Mouse (Mus musculus): Measurements from ENCODE around the gene Fkbpl.
A peak's percentile ranks its signal among the peaks of the same experiment; 100 is the strongest.

Gene Fkbpl

DNA sequence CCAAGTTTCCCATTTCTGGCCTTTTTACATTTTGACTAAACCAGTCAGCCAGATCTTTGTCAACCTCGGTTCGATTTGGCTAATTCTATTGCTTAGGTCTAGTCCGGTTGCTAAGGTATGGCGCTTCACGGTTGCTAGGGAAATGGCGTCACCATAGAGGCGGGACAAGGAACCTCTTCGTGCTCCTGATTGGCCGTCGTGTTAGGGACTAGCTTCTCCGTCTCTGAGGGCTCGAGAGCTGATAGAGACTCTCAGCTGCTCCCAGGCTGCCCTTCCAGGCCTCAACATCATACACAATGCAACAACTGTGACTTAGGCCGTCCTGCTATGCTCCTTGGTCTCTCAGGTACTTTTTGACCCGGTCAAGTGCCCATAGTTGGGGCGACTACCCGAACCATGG, at the start of gene Fkbpl:
Fkbpl (plus strand) TSS at position 157 of the 400 bp plus-strand sequence.
- DNase-seq = peak; percentile 92

DNA sequence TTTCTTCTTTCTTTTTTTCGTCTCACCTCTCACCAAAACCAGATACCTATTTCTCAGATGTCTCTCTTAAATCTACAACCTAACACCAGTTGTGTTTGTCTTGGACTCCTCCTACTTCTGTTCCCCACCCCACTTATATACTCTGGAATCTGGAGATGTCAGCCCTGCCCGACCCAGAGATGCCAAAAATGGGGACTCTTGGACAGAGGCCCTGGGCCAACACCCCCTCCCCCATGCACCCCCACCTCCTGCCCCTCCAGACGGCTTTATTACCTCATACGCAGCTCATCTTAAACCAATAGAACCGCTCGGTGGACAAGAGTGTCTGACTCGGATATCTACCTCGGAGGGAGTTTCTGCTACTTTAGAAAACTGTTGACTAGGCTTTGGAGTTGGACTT, 48.5 kb upstream of the Fkbpl start:
- DNase-seq = no peak

DNA sequence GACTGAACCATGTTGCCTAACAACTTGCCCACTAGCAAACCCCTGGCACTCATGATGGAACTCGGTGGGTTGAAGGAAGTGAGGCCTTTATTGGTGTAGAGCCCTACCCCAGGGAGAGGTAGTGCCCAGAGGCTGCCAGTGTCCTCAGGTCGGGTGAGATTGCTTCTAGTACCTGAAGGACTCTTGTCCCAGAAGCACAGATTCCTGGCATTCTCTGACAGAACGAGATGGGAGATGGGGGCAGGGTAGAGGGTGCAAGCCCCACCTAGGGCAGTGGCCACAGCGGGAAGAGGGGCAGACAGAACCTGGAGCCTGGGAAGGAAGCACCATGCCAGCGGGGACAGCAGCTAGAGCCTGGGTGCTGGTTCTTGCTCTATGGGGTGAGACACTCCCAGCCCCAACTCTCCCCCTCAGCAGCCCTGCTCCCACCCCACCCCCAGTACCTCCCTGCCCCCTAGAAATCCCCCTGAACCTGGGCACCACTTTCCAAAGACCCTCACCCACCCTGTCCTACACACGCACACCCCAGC, 46.9 kb upstream of the Fkbpl start, which contains the start of gene Ager:
Ager (plus strand) TSS at position 297 of the 530 bp plus-strand sequence.
- DNase-seq = peak; percentile 5

DNA sequence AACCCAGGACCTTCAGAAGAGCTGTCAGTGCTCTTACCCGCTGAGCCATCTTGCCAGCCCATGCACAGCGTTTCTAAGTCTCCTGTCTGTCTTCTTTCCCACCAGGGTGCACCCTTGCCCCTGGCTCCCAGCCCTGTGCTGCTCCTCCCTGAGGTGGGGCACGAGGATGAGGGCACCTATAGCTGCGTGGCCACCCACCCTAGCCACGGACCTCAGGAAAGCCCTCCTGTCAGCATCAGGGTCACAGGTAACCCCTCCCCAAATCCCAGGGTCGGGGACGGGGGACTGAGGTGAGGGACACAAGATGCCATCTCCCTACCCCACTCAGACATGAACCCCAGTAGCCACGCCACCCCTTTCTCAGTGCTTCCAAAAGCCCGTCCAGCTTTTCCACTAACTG, 44.7 kb upstream of the Fkbpl start:
- DNase-seq = peak; percentile 5

DNA sequence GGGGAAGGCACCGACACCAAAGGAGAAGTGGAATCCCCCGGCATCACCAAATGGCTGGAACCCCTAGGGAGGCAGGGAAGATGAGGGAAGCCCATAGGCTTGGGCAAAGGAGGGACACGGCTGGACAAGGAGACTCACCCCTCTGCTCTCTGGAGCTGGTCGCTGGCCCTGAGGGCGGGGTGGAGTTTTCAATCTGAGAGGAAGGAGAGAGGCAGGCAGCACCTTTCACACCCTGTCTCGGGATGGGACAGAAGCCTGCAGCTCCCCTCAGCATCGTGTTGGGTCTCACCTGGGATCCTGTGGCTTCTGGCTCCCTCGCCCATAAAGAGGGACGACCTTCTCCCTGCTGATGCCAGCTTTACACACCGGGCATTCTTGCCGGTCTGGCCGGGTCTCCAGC, 42.8 kb upstream of the Fkbpl start:
- DNase-seq = no peak

DNA sequence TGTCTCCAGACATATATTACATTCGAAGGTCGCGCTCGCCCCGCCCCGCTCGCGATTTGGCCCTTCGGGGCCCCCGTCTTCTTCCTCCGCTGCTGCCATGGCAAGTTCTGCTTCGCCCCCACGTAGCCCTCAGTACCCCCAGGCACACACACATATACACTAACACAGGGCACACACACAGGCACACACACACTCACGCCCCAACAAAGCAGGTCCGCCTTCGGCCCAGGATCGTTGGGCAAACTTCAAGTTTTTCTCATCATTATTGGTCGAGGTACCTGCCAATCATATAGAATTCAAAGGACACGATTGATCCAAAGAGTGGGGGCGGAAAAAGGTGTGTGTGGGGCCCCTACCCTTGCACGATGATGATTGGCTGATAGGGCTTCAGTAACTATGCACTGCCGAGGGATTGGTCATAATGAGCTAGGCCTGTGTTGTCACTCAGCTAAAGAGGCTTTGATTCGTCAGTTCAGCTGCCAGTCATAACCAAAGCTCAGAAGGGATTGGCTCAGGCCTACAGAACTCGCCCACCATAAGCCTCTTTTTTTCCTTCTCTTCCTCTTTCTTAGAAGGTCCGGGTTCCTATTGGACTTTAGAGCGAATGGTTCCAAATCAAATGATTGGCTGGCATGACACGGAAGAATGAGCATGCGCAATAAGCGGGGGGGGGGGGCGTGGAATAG, 41.0 kb upstream of the Fkbpl start, which contains the start of gene Rnf5:
Rnf5 (minus strand) TSS at position 316 of the 686 bp plus-strand sequence.
- DNase-seq = peak; percentile 99

DNA sequence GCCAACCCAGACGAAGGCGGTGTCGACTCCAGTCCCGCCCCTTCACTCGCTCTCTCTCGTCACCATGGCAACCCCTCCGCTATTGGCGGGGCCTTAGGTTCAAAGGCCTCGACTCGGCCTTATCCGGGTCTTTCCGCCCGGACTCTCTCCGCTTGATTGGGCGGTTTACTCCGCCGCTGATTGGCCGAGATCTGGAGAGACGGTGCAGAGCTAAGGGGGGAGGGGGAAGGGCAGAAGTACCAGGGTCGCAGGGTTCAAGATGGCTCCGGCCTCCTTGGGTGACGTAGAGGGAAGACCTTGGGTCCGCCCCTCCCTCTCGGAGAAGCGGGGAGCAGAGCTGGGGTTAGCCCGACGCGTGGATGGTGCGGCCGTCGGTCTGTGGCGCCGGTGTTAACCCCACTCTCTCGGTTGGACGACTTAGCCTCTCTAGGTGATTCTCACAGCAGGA, 40.5 kb upstream of the Fkbpl start, which contains the start of gene Agpat1:
Agpat1 (plus strand) TSS at position 202 of the 448 bp plus-strand sequence.
- peak; percentile 98 for DNase-seq

DNA sequence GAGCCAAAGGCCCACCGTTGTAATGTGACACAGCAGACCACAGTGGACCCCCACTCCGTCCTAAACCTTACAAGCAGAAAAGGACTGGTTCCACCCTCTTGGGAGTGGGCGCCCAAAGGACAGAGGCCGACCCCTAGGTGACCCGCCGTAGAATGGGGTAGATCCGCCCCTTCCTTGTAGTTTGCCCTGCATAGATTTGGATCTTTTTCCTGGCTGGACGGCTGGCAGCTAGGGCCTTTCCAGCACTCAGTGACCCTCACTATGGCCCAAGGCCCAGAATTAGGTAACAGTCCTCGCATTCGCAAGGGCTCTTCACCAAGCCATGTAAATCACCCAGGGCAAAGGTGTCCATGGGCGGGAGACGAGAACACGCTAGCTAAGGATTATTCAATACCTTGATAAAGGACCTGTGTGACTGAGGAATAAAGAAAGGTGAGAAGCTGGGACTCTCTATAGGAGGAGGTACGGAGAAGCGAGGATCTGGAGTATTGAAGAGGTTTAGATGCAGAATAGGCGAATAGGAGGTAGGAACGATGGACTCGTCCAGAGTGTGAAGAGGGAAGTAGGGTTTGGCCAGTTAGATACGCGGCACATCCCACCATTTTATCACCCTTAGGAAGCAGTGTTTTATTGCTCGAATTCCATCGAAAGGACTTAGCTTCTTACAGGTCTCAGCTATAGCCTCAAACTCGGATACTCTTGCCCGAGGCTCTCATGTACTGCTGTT, 39.9 kb upstream of the Fkbpl start:
- DNase-seq = no peak

DNA sequence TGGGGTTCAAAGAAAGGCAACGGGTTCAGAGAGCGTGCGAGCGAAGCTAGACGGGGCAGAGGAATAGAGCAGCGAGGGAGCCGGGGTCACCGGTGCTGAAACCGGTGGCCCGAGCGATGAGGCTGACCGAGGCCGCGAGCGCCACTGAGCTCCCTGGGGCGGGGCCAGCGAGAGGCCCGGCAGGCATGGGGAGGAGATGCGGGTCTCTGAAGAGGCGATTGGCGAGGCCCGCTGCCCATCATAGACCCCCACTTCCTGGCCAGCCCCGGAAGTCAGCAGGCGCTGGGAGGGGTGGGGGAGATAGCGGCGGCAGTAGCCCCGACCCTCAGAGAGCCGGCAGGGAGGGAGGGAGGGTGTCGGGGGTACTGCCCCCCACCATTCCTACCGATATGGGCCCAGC, 39.0 kb upstream of the Fkbpl start:
- peak; percentile 99 for DNase-seq

DNA sequence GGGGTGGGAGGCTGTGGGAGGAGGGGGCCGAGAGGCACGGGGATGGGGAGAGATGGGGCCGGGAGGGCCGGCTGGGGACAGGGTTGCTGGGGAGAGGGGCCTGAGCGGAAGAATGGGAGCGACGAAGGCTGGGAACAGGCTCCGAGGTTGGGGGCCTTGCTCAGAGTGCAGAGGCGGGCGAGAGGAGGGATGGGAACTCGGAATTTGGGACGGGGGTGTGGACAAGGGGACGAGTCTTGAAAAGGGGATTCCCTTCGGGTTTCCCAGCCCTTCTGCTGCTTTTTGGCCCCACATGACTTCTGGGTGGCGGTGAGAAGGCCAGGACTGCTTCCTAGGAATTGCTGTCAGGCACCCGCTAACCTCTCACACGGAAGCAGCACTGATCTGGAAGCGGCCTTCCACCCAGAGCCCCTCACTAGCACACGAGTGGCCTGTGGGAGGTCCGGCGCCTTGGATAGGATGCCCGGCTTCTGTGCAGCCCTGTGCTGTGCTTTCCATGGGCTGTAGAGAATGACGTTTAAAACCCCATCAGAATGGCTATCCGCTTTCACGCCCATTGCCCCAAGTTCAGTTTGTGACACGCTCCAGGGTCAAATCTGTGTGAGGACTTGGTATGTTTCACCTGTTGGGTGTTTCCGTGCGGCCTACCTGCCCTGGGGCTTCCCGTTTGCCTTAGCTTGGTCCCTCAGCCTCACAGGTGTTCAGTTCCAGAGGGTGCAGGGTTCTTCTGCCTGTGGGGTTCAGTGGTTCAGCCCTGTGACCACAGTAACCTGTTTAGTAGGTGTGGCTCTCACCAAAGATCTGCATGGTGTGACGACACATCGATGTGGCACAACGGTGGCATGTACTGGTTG, 38.2 kb upstream of the Fkbpl start:
- DNase-seq = peak; percentile 43

DNA sequence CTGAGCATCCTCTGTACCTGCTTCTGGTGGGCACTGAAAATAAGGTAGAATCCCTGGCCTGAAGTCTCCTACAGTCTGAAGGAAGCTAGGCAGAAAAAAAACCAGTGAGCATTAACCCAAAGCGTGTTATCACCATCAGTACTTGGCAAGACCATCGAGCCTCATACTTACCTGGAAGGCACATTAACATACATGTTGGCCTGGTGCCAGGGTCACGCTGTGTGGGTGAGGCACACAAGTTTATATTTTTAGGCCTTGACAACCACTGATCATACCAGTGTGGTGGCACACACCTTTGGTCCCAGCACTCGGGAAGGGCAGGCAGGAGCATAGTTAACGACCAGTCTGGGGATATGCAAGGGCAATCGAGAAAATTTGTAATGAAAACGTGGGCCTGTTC, 36.6 kb upstream of the Fkbpl start:
- DNase-seq = no peak

DNA sequence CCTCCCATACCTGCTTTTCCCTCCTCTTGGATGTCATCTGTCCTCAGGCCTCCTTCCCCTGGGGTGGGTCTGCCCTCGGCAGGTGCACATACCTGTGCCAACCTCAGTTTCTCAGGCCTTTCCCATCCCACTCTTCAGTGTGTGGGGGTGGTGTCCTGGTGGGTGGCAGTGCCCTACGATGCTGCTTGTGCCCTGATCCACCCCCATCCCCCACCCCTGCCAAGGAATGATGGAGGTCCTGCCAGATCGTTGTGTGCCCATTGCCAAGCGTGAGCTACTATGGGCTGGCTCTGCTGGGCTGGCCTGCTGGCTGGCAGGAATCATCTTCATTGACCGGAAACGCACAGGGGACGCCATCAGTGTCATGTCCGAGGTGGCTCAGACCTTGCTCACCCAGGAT, 33.5 kb upstream of the Fkbpl start:
- DNase-seq = no peak

DNA sequence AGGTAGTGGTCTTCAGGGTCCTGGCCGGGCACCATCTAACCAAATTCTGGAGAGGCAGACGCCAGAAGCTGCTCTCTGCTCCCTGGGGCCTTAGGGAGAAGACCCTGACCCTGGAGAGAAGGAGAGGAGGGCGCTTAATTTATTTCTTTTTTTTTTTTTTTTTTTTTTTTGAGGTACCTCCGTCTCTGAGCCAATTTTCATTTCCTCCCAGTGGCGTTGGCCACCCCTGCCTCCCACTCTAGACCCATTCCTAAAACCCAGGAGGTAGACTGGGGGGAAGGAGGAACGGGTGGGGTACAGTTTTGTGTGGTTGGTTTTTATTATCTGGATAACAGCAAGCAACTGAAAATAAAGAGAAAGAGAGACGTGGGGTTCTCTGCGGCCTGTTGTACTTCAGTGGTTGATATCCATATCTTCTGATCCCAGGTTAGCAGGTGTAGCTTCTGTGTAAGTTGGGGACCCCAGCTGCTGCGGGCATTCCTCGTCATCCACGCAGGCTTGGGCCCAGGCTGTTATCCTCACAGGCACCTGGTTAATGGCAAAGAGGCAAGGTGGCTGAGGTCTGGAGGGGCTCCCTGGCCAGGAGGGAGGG, 31.4 kb upstream of the Fkbpl start:
- no peak for DNase-seq

DNA sequence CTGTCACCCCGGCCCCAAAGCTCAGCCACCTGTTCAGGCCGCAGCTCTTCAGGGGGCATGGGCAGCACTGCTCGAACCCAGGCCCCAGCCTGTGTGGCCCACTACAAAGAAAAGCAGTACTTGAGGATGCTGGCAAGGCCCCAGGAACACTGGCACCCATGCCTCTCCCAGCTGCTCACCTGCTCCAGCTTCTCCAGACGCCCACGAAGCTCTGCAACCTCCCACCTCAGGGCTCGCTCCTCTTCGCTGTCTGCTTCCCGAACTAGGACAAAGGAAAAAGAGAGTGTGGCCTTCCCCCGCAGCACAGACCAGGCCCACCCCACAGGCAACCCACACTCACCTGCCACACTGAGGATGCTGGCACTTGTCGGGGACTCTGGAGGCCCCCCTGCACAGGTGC, 30.7 kb upstream of the Fkbpl start:
- no peak for DNase-seq

DNA sequence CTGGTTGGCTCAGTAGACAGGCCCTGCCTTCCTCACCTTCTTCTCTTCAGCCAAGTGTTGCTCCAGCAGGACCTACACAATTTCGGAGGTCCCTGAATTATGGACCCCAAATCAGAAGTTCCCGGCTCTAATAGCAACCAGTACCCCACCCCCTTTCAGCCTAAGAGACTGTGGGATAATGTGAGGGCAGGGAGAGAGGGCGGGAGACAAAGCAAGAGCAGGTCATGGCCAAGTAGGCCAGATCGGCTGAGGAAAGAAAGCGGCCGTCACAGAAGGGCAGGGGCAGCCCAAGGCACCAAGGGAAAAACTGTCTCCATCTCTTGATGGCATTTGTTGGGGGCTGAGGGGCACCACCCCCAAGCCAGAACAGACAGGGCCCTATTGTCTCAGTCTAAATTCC, 28.7 kb upstream of the Fkbpl start, which contains the start of gene Egfl8:
Egfl8 (minus strand) TSS at position 101 of the 400 bp plus-strand sequence.
- no peak for DNase-seq

DNA sequence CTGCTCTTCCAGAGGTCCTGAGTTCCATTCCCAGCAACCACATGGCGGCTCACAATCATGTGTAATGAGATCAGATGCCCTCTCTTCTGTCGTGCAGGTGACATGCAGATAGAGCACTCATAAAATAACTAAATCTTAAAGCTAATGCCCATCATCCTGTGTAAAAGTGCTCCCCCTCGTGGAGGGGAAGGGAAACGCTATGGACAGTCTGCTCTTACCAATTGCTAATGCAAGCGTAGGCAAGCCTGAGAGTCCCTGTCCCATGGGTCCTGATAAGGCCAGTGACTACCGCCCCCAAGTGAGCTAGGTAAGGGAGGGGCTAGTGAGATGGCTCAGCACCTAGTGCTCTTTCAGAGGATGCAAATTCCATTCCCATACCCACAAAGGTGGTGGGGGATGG, 25.6 kb upstream of the Fkbpl start:
- DNase-seq = peak; percentile 42

DNA sequence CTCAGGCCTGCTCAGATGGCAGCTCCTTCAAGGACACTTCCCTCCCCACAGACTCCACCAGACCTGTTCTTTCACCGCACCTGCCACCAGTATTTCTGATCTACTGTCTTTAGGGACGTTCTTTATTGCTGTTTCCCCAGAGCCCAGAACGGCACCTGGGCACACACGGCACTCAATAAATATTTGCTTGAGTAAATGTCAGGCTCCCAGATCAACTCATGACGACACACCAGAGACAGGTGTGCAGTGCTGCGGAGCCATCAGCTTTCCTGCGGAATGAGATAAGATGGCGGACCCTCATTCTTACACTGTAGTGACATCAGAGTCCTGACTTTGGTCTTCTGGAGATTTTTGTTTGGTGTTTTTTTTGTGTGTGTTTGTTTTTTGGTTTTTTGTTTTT, 23.6 kb upstream of the Fkbpl start:
- no peak for DNase-seq

DNA sequence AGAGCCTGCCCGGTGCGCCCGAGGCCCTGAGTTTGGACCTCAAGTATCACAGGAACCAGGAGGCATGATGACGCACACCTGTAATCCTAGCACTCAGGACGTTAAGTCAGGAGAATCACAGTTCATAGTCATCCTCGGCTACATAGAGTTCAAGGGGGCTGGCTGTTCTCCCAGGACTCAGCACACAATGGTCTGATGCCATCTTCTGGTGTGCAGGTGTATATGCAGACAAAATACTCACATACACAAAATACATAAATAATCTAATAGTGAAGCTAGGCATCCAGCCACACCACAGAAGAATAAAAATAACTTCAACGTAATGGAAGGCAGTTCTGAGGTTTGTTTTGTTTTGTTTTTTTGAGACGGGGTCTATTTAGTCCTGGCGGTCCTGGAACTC, 21.4 kb upstream of the Fkbpl start:
- DNase-seq = peak; percentile 2

DNA sequence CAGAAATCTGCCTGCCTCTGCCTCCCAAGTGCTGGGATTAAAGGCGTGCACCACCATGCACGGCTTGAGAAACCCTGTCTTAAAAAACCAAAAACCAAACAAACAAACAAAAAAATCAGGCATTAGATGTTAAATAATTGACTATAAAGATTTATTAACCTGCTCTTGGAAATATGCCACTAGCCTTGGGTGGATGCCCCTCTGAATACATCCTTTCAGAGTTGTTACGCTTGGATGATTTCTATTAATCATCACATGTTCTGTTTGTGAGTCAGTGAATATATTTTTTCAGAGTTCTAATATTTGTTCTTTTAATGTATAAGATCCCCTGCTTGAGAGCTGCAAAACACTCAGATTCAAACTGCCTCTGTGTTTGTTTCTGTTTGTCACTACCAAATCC, 19.6 kb upstream of the Fkbpl start:
- no peak for DNase-seq

DNA sequence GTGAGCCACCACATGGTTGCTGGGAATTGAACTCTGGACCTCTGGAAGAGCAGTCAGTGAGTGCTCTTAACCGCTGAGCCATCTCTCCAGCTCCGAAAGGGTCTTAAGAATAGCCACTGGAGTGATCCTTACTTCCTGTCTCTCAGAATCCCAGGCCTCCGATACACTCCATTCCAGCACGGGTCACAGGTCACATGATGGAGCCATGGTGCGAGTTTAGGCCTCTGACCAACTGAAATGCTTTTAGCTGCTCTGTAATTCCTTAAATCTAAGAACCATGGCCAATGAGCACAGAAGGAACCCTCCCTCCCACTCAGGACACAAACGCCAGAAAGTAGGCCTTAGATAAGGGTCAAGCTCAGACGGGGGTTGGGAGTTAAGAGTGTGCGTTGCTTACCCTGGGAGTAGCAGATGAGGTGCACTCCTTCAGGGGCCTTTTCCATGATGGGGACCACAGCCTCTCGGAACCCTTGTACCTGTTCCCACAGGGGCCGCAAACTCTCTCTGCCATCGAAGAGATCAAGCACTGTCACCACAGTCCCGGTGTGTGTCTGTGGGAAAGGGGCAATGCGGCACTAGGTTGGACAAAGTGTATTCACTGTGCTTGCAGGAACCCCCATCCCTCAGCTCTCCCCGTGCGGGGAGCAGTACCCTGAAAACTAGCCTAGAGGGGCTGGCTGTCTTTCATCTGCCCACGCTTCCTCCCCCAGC, 18.3 kb upstream of the Fkbpl start:
- DNase-seq = no peak

DNA sequence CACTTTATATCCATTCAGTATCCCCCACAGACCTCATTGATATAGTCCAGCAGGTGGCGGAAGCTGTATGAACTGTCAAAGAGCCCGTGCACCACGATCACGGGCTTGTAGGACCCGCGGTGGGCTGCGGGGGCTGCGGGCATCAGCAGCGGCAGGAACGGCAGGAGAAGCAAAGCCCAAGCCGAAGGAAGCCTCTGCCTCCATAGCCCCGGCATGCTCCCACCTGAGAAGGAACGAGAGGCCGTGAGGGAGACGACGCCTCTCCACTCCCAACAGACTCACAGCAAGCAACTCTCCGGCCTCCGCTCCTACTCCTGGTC, 17.8 kb upstream of the Fkbpl start:
- peak; percentile 42 for DNase-seq
